Mouse (Mus musculus): ENCODE measurements around the gene Stxbp2. TPM values are rescaled to one million over a fixed set of nuclear protein-coding genes. Genes with fewer than 3 reads are reported as not detected.
A peak's percentile ranks its signal among the peaks of the same experiment; 100 is the strongest.

Gene Stxbp2
- polyA plus RNA-seq, 1 experiment from 2014 or later = 41.9 TPM

DNA sequence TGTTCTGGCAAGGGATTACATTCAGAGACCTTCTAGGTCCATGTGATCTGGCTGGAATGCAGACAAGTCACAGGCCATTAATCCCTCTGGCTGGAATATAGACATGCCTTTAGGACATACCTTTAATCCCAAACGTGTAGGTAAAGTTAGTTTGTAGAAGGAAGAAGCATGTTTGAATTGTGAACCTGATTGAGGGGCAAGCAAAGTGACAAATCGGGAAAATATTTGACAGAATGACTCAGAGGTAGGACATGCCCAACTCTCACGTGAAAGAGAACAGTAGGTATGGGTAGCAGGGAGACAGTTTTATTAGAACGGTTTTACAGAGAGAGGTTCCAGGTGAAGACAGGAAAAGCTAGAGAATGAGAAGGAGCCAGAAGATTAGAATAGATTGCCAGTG, 16.8 kb downstream of the Stxbp2 start:
- no peaks in the 10 kb centered on the region for H3K9me3 ChIP-seq
- DNase-seq (ENCODE audit: low spot score) = no peak
- H3K27ac ChIP-seq (replicated peaks) = no peak overlapping the region
- peaks cover 5% of the 10 kb centered on the region; the same call in 1 of the 2 replicates for H3K4me1 ChIP-seq
- H3K27me3 ChIP-seq (replicated peaks; ENCODE audit: low read depth, poor library complexity, severe bottlenecking) = no peaks in the 10 kb centered on the region
- no peaks in the 10 kb centered on the region for H3K36me3 ChIP-seq (replicated peaks)
- 80% methylated on average over 4 of the region's 4 CpGs for WGBS
- H3K4me3 ChIP-seq = no peak overlapping the region

DNA sequence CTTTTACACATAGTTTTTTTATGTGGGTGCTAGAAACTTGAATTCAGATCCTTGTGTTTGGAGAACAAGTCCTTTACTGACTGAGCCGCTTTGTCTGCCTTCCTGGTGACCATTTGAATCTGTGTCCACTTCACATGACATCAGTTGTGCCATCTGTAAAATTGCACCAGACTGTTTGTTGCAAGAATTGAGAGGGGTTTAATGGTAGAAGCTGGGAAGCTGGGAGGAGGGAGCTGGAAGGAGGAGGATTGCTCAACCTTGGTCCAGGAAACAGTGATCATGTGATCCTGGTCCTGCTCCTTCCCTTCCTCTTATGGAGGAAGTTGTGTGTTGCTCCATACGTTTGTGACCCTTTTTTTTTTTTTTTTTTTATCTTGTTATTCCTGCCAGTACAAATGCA, 17.5 kb downstream of the Stxbp2 start:
- WGBS = 76% methylated on average over 2 of the region's 2 CpGs
- H3K4me3 ChIP-seq = no peak overlapping the region
- no peaks in the 10 kb centered on the region for H3K36me3 ChIP-seq (replicated peaks)

DNA sequence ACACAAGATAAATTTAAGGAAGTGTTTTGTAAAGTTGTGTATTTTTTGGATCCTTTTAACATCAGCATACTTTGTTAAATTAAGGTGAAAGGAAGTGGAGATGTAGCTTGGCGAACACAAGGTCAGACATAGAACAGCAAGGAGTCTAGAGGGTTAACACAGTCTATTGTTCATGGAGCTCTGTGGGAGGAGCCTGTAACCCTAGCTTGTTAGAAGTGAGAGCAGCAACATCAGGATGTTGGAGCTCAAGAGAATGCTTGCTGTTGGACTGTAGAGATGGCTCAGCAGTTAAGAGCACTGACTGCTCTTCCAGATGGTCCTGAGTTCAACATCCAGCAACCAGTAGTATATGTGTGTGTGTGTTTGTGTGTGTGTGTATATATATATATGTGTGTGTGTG, 18.2 kb downstream of the Stxbp2 start:
- H3K4me3 ChIP-seq = no peak overlapping the region
- 42% methylated on average over 1 of the region's 1 CpGs for WGBS
- no peak overlapping the region; the same call in 1 of the 2 replicates for H3K27ac ChIP-seq (replicated peaks)
- H3K36me3 ChIP-seq (replicated peaks) = no peaks in the 10 kb centered on the region
- DNase-seq (ENCODE audit: low spot score) = no peak
- no peaks in the 10 kb centered on the region for H3K9me3 ChIP-seq
- H3K4me1 ChIP-seq = peaks cover 5% of the 10 kb centered on the region; the same call in 1 of the 2 replicates
- H3K27me3 ChIP-seq (replicated peaks; ENCODE audit: low read depth, poor library complexity, severe bottlenecking) = no peaks in the 10 kb centered on the region

More for the DNA sequence above, 17.5 kb downstream of the Stxbp2 start:
- Histone ChIP-seq H3K27ac (replicated peaks) (no peak overlapping the region), H3K4me1 (peaks cover 5% of the 10 kb centered on the region; the same call in 1 of the 2 replicates), H3K9me3 (no peaks in the 10 kb centered on the region), H3K27me3 (replicated peaks; ENCODE audit: low read depth, poor library complexity, severe bottlenecking) (no peaks in the 10 kb centered on the region)
- no peak for DNase-seq (ENCODE audit: low spot score)

DNA sequence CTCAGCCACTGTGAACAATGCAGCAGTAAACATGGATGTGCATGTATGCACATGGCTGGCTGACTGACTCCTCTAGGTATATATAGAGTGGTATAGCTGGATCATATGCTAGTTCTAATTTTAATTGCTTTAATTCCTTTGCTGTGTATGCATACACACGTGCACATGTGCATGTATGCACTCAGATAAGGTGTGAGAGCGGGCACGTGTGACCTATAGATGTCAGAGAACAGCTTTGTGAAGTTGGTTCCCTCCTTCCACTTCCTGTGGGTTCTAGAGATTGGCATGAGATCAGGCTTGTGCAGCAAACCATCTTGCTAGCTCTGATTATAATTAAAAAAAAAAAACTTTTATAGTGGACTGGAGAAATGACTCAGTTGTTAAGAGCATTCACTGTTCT, 22.1 kb downstream of the Stxbp2 start:
- H3K4me1 ChIP-seq = peaks cover 17% of the 10 kb centered on the region
- H3K27me3 ChIP-seq (replicated peaks; ENCODE audit: low read depth, poor library complexity, severe bottlenecking) = no peaks in the 10 kb centered on the region
- H3K27ac ChIP-seq (replicated peaks) = no peak overlapping the region
- no peak for DNase-seq (ENCODE audit: low spot score)
- H3K4me3 ChIP-seq = no peak overlapping the region
- H3K9me3 ChIP-seq = no peaks in the 10 kb centered on the region
- H3K36me3 ChIP-seq (replicated peaks) = no peaks in the 10 kb centered on the region
- WGBS = 63% methylated on average over 3 of the region's 3 CpGs

DNA sequence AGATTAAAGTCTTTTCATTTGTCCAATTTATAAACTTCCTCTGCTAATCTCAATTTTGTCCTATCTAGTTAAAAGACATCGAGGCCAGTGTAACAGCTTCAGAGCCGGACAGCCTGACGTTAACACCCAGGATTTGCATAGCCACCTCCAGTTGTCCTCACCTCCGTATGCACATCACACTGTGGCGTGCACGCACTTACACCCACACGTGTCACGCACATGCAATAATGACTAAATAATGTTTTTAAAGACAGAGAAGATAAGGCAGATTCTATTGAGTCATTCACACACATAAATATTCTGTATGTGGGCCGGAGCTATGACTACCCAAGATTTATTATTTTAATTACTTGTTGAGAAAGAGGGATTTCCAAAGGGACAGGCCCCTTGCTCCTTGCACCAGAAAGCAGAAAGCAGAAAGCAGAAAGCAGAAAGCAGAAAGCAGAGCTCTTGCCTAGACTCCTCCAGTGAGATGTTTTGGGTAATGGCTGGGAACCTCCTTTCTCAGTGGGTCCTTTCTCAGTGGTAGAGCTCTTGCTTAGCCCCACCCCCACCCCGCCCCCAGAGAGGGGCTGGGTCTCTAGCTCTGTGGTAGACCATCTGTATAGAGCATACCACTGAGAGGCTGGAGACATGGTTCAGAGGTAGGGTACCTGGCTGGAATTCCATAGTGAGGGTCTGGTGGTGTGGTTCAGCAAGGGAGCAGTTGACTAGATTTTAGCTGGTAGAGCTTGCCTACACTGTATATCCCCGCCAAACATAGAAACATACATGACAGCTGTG, 24.2 kb downstream of the Stxbp2 start:
- WGBS = 76% methylated on average over 11 of the region's 11 CpGs

DNA sequence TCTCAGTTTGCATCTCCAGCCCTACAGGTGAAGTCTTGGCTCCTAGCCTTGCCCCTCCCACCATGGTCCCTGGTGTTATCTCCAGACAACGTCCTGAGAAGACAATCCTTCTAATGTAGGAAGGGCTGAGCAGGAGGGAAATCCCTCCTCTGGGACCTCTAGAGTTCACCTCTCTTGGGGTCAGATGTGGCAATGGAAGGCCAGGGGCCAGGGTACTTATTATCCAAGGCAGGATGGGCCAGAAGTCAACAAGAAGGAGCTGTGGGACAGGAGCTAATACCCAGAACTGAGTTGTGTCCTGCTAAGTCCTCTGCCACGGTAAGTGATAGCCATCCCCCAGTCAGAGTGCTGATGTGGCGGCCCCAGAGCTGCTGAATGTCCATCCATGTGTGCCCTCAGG, 24.8 kb downstream of the Stxbp2 start, which contains the start of gene Retn:
Gene Retn (plus strand): TSS at position 245 of the 400 bp plus-strand sequence.
- WGBS = 76% methylated on average over 3 of the region's 3 CpGs
- Histone ChIP-seq H3K4me1 (peaks cover 13% of the 10 kb centered on the region), H3K9me3 (no peaks in the 10 kb centered on the region), H3K27ac (replicated peaks) (no peak within 1 kb of the TSS), H3K4me3 (no peak within 1 kb of the TSS), H3K36me3 (replicated peaks) (no peaks in the 10 kb centered on the region), H3K27me3 (replicated peaks; ENCODE audit: low read depth, poor library complexity, severe bottlenecking) (no peaks in the 10 kb centered on the region)
- DNase-seq (ENCODE audit: low spot score) = no peak

More for the DNA sequence above, 24.2 kb downstream of the Stxbp2 start:
- no peak for DNase-seq (ENCODE audit: low spot score)
- Histone ChIP-seq H3K27ac (replicated peaks) (no peak overlapping the region), H3K4me1 (peaks cover 13% of the 10 kb centered on the region), H3K4me3 (no peak overlapping the region), H3K9me3 (no peaks in the 10 kb centered on the region), H3K36me3 (replicated peaks) (no peaks in the 10 kb centered on the region), H3K27me3 (replicated peaks; ENCODE audit: low read depth, poor library complexity, severe bottlenecking) (no peaks in the 10 kb centered on the region)

DNA sequence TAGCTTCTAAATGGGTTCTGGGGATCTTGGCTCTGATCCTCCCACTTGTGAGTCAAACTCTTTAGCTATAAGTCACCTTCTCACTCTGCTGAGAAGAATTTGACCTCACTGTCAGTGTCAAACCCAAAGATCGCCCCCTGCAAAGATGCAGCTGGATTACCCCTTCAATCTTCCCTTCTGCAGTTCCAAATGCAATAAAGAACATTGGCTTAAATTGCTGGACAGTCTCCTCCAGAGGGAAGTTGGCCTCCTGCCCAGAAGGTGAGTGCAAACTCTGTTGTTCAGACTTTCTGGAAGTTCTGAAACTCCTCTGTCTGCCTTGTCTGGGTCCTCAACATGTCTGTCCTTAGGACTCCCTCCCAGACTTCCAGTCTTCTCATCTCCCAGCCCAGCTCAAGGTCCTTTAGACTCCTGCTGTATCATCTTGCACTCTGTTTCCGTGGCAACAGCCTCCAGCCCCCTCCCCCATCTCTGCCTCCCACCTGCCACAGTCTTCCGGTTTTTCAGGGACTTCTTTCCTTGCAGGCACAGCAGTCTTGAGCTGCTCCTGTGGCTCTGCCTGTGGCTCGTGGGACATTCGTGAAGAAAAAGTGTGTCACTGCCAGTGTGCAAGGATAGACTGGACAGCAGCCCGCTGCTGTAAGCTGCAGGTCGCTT, 26.1 kb downstream of the Stxbp2 start:
- peaks cover 13% of the 10 kb centered on the region for H3K4me1 ChIP-seq
- no peak overlapping the region for H3K27ac ChIP-seq (replicated peaks)
- H3K27me3 ChIP-seq (replicated peaks; ENCODE audit: low read depth, poor library complexity, severe bottlenecking) = no peaks in the 10 kb centered on the region
- WGBS = 25% methylated on average over 7 of the region's 7 CpGs
- peak overlapping the region; percentile 36 for H3K4me3 ChIP-seq
- DNase-seq (ENCODE audit: low spot score) = peak; percentile 62
- no peaks in the 10 kb centered on the region for H3K36me3 ChIP-seq (replicated peaks)
- H3K9me3 ChIP-seq = no peaks in the 10 kb centered on the region

DNA sequence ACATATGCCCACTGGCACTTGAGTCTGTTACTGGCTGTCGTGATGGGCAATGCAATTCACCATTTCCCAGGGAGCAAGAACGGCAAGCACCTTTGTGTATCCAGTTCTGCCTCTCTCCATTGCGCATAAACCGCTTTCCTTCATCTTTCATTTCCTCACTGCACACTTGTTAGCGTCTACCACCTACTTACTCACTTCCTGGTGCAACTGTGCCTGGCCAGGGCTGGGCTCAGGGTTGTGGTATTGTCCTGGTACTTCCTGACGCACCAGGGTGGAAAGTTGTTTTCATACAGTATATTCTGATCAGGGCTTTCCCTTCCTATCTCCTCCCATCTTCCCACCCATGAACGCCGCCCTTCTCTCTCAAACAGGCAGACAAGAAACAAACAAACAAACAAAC, 30.1 kb downstream of the Stxbp2 start:
- Histone ChIP-seq H3K4me1 (peaks cover 13% of the 10 kb centered on the region), H3K4me3 (no peak overlapping the region), H3K36me3 (replicated peaks) (no peaks in the 10 kb centered on the region), H3K9me3 (no peaks in the 10 kb centered on the region), H3K27me3 (replicated peaks; ENCODE audit: low read depth, poor library complexity, severe bottlenecking) (no peaks in the 10 kb centered on the region), H3K27ac (replicated peaks) (no peak overlapping the region)
- DNase-seq (ENCODE audit: low spot score) = no peak
- 84% methylated on average over 8 of the region's 8 CpGs for WGBS

DNA sequence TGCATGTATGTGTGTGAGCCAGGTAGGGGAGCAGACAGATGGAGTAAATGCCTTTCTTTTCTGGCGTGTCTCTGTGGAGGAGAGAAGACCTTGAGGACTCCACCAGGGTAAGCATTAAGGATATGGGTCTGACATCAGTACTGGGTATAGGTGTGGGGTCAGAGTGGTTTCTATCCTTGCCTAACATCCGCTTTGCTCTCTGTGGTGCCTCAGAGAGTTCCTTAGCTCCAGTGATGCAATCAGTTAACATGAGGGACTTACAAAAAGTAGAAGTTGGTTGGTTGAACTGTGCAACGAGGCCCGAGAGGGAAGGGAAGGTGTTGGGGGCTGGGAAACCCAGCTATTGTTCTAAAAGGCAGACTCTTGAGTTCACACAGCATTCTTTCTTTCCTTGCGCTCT, 33.6 kb downstream of the Stxbp2 start:
- no peak for DNase-seq (ENCODE audit: low spot score)
- H3K36me3 ChIP-seq (replicated peaks) = no peaks in the 10 kb centered on the region
- H3K9me3 ChIP-seq = no peaks in the 10 kb centered on the region
- no peaks in the 10 kb centered on the region for H3K4me1 ChIP-seq
- H3K27me3 ChIP-seq (replicated peaks; ENCODE audit: low read depth, poor library complexity, severe bottlenecking) = no peaks in the 10 kb centered on the region
- H3K27ac ChIP-seq (replicated peaks) = no peak overlapping the region
- no peak overlapping the region for H3K4me3 ChIP-seq
- 75% methylated on average over 5 of the region's 5 CpGs for WGBS

DNA sequence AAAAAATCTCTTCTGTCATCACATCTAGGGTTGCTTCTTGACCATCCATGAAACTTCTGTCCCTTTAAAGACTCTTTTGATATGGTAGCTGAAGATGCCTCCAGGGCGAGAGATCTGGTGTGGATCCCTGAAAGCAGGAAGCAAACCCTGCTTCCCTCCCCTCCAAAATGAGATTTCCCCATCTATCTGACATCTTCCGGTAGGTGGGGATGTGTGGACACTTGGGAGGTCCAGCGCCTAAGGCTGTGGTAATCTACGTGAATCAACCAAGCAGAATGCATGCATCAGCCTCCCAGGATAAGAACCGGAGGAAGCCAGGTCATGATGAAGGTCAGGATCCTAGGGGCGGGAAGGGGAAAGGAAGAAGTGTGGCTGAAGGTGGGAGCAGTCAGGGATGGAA, 34.8 kb downstream of the Stxbp2 start, which contains the start of gene Mcemp1:
Gene Mcemp1 (plus strand): TSS at position 248 of the 400 bp plus-strand sequence.
- 70% methylated on average over 6 of the region's 6 CpGs for WGBS
- no peak for DNase-seq (ENCODE audit: low spot score)
- Histone ChIP-seq H3K4me1 (no peaks in the 10 kb centered on the region), H3K36me3 (replicated peaks) (no peaks in the 10 kb centered on the region), H3K4me3 (no peak within 1 kb of the TSS), H3K27me3 (replicated peaks; ENCODE audit: low read depth, poor library complexity, severe bottlenecking) (no peaks in the 10 kb centered on the region), H3K9me3 (no peaks in the 10 kb centered on the region), H3K27ac (replicated peaks) (no peak within 1 kb of the TSS)

DNA sequence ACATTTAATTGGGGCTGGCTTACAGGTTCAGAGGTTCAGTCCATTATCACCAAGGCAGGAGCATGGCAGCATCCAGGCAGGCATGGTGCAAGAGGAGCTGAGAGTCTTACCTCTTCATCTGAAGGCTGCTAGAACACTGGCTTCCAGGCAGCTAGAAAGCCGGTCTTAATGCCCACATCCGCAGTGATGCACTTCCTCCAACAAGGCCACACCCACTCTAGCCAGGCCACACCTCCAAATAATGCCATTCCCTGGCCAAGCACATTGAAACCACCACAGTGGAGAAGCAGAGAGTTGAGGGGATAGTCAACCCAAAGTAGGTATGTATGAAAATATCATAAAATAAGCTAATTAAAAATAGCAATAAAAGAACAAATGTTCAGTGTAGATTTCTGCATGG, 39.6 kb downstream of the Stxbp2 start:
- 85% methylated on average over 2 of the region's 2 CpGs for WGBS
- Histone ChIP-seq H3K27me3 (replicated peaks; ENCODE audit: low read depth, poor library complexity, severe bottlenecking) (no peaks in the 10 kb centered on the region), H3K36me3 (replicated peaks) (no peaks in the 10 kb centered on the region), H3K4me3 (no peak overlapping the region), H3K4me1 (peaks cover 7% of the 10 kb centered on the region), H3K27ac (replicated peaks) (no peak overlapping the region), H3K9me3 (no peaks in the 10 kb centered on the region)
- no peak for DNase-seq (ENCODE audit: low spot score)

DNA sequence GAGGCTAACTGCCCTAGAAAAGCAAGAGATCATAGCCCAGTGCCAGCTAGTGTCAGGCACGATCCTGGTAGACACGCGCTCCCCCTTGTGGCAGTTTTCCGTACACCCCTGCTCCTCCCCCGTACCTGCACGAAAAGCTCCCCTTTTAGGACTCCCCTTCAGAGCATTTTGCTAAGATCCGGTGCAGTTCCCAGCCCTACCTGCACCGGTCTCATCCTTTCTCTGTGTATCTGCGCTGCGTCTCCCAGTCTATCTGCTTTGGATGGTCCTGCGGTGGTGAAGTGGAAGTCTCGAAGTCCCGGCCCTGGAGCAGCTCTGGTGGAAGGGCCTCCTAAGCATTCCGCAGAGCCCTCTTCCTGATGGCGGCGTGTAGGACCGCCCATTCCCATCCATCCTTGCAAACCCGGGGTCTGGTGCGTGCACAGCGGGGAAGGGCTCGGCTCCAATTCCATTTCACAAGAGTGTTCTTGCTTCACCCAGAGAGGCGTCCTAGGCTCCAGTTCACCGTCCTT, 41.3 kb downstream of the Stxbp2 start, which contains the start of gene Fcor:
Gene Fcor (minus strand): TSS at position 383 of the 512 bp plus-strand sequence.
- peak; percentile 87 for DNase-seq (ENCODE audit: low spot score)
- Histone ChIP-seq H3K4me1 (peaks cover 10% of the 10 kb centered on the region), H3K9me3 (no peaks in the 10 kb centered on the region), H3K27me3 (replicated peaks; ENCODE audit: low read depth, poor library complexity, severe bottlenecking) (no peaks in the 10 kb centered on the region), H3K27ac (replicated peaks) (peak within 1 kb of the TSS; percentile 84), H3K36me3 (replicated peaks) (no peaks in the 10 kb centered on the region), H3K4me3 (peak within 1 kb of the TSS; percentile 64)
- under 1% methylated on average over 23 of the region's 23 CpGs for WGBS

Measured in embryonic facial prominence, embryonic 10.5 days (tissue).